Mouse (Mus musculus) MEL (cell line): ENCODE measurements around the gene Galnt3.

Experiments used
- CTCF ChIP-seq, 3 experiments: IDR thresholded peaks in 2 of 3; conservative IDR thresholded peaks in 1 of 3; 2 replicates each; pipeline ENCODE4 v1.5.1; 2011 to 2012; ENCODE audit warnings: low read length in 3 of 3, low read depth in 2 of 3, mild to moderate bottlenecking in 2 of 3, improper control_type of control experiment in 1 of 3, inconsistent platforms in 1 of 3, mixed read lengths in 1 of 3, moderate library complexity in 1 of 3; ENCODE audit not compliant: control insufficient read depth in 1 of 3, insufficient read depth in 1 of 3, poor library complexity in 1 of 3, severe bottlenecking in 1 of 3
- EP300 ChIP-seq, 2 experiments: IDR thresholded peaks; 2 replicates each; pipeline ENCODE4 v1.6.1; 2011; ENCODE audit warnings: improper control_type of control experiment in 2 of 2, low read length in 2 of 2, low read depth in 1 of 2, mild to moderate bottlenecking in 1 of 2
- ETS1 ChIP-seq: IDR thresholded peaks from 2 replicates; pipeline ENCODE4 v1.6.1; 2012; ENCODE audit warnings: low read depth, mild to moderate bottlenecking, inconsistent platforms, low read length, improper control_type of control experiment, moderate library complexity
- HCFC1 ChIP-seq: IDR thresholded peaks from 2 replicates; pipeline ENCODE4 v1.6.1; 2012; ENCODE audit warnings: low read depth, mild to moderate bottlenecking, inconsistent platforms, low read length, improper control_type of control experiment, moderate library complexity
- NRF1 ChIP-seq: IDR thresholded peaks from 2 replicates; pipeline ENCODE4 v1.6.1; 2014; ENCODE audit warnings: low read depth, mild to moderate bottlenecking, inconsistent platforms, low read length, improper control_type of control experiment, moderate library complexity; ENCODE audit not compliant: poor library complexity, insufficient read depth, severe bottlenecking
- POLR2A ChIP-seq, 2 experiments: IDR thresholded peaks; 2 replicates each; pipeline ENCODE4 v1.6.1; 2011 to 2012; ENCODE audit warnings: low read length in 2 of 2, mild to moderate bottlenecking in 2 of 2, control low read depth in 1 of 2, improper control_type of control experiment in 1 of 2, low read depth in 1 of 2, moderate library complexity in 1 of 2; ENCODE audit not compliant: control insufficient read depth in 1 of 2, insufficient read depth in 1 of 2, poor library complexity in 1 of 2
- TAL1 ChIP-seq: IDR thresholded peaks from 2 replicates; pipeline ENCODE4 v1.6.1; 2012; ENCODE audit warnings: mild to moderate bottlenecking, inconsistent platforms, low read length, moderate library complexity, mixed read lengths
- ZC3H11A ChIP-seq: IDR thresholded peaks from 2 replicates; pipeline ENCODE4 v1.6.1; 2012; ENCODE audit warnings: low read depth, mild to moderate bottlenecking, inconsistent platforms, low read length, improper control_type of control experiment
- ZKSCAN1 ChIP-seq: IDR thresholded peaks from 2 replicates; pipeline ENCODE4 v1.6.1; 2012; ENCODE audit warnings: low read depth, mild to moderate bottlenecking, inconsistent platforms, low read length, improper control_type of control experiment, moderate library complexity
- ZMIZ1 ChIP-seq: IDR thresholded peaks from 2 replicates; pipeline ENCODE4 v1.6.1; 2012; ENCODE audit warnings: low read depth, mild to moderate bottlenecking, inconsistent platforms, low read length, improper control_type of control experiment, moderate library complexity

DNA sequence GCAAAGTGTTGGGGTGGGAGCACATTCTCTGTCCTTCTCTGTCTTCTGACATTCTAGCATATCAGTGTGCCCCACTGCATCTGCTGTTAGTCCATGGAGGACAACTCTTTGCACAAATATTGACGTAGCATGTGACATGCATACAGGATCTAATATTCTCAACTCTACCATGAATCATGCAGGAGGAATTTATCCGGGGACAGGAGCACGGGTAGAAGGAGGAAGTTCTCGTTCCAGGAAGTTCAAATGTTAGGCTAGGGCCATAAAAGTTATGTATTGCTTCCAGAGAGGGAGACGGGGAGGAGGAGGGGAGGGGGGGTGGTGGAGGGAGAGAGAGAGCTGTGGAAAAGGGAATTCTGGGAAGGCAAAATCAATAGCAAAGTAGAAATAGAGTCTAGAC lies 20.0 kb upstream of the Galnt3 start:
- TF ChIP-seq ZMIZ1 (no peak), HCFC1 (no peak), POLR2A (IDR thresholded peaks at IDR 0.05; ENCODE audit: control insufficient read depth in 1 of 2, insufficient read depth in 1 of 2, low read depth in 1 of 2, low read length in 2 of 2, poor library complexity in 1 of 2) (no peak), CTCF (IDR thresholded peaks at IDR 0.05 in 2 of 3, conservative IDR thresholded peaks at IDR 0.05 in 1 of 3; ENCODE audit: control insufficient read depth in 1 of 3, insufficient read depth in 1 of 3, low read depth in 2 of 3, low read length in 3 of 3, poor library complexity in 1 of 3, severe bottlenecking in 1 of 3) (no peak), TAL1 (no peak), EP300 (IDR thresholded peaks at IDR 0.05; ENCODE audit: low read depth in 1 of 2, low read length in 2 of 2) (no peak), NRF1 (no peak), ZKSCAN1 (no peak), ZC3H11A (no peak), ETS1 (no peak)
